Mouse (Mus musculus) left cerebral cortex, postnatal 10 days (tissue): ENCODE measurements around the gene D10Jhu81e. TPM values are rescaled to one million over a fixed set of nuclear protein-coding genes. Genes with fewer than 3 reads are reported as not detected.

ENCODE experiments used
- total RNA-seq, 2 experiments: library from RNA; stranded (reverse); gene quantifications; 2 replicates each; pipeline ENCODE4 v1.2.3; 2021

Gene D10Jhu81e
- total RNA-seq, 2 experiments from 2014 or later: 85.0 to 93.0 TPM

Other genes starting within 250 kb of the D10Jhu81e start
- 10 to 100 TPM; 27.4 to 29.6 TPM for gene Trpm2, start 199.2 kb downstream of the D10Jhu81e start, total RNA-seq
- gene 1810043G02Rik, start 191.3 kb downstream of the D10Jhu81e start, total RNA-seq: 10 to 100 TPM; 31.9 to 37.4 TPM
- gene Pfkl, start 159.7 kb downstream of the D10Jhu81e start, total RNA-seq: 10 to 100 TPM; 82.7 to 90.8 TPM
- under 1 TPM in 1 of 2 experiments, not detected in 1; 0.81 TPM for gene Dnmt3l, start 127.8 kb downstream of the D10Jhu81e start, total RNA-seq
- under 1 TPM in 1 of 2 experiments, not detected in 1; 0.28 TPM for gene Aire, start 126.2 kb downstream of the D10Jhu81e start, total RNA-seq
- 1 to 10 TPM; 1.4 to 1.9 TPM for gene Icosl, start 100.5 kb downstream of the D10Jhu81e start, total RNA-seq
- 10 to 100 TPM; 18.5 to 18.7 TPM for gene Pwp2, start 15.4 kb upstream of the D10Jhu81e start, total RNA-seq
- gene Trappc10, start 74.9 kb upstream of the D10Jhu81e start, total RNA-seq: 10 to 100 TPM; 81.8 to 84.3 TPM
- gene Agpat3, start 182.7 kb upstream of the D10Jhu81e start, total RNA-seq: 100 to 1,000 TPM; 251 to 263 TPM
- 100 to 1,000 TPM; 345 to 346 TPM for gene Rrp1, start 243.3 kb upstream of the D10Jhu81e start, total RNA-seq